Mouse (Mus musculus): ENCODE results near the gene Ubl3. TPM values are rescaled to one million over a fixed set of nuclear protein-coding genes. Genes with fewer than 3 reads are reported as not detected.

Ubl3 gene
- 150 to 185 TPM (median 170 TPM) in 4 replicates for total RNA-seq (2023)

GRCm38 (mm10) chr5:148552187-148553071, at the start of gene Ubl3:
Ubl3 (minus strand) TSS chr5:148552789.

Other genes with a start within 250 kb of the Ubl3 start
- gene Slc7a1, start 152.9 kb downstream of the Ubl3 start, total RNA-seq (2023): 124 to 143 TPM (median 135 TPM) in 4 replicates

All from B cell, adult 62 days (primary cell).